Mouse (Mus musculus): ENCODE measurements at regions not wholly inside any gene's neighbourhood (a gene's known extent, or its start where the extent isn't known, plus 50 kb on each side); places are given as distances from the start of the nearest gene placed in this dataset.

DNA sequence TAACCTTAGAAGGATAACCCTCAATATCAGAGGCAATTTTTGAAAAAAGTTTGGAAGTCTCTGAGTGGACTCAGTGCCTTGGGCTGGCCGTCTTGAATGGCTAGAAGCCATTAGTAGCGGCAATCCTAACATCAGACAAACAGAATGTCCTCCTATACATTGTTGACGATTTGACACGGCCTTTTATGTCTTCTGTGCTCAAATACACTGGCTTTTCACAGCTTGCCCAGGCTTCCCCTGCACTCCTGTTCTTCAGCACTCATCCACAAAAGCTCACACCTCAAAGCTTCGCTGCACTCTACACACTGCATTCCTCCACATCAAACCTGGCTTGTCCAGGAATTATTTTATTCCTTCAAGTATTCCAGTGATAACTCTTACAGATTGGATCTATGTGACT, 186.5 kb upstream of the Tenm3 start:
- TF ChIP-seq CTCF (conservative IDR thresholded peaks at IDR 0.05; ENCODE audit: insufficient read depth, insufficient read length, low read depth, low read length) (no peak), POLR2A (IDR thresholded peaks at IDR 0.05; ENCODE audit: low read depth, low read length) (no peak)

Data from kidney, adult 2 months (tissue).